Mouse (Mus musculus) CH12.LX (cell line): ENCODE data around the gene Ing1. TPM values are rescaled to one million over a fixed set of nuclear protein-coding genes. Genes with fewer than 3 reads are reported as not detected.

Experiments
- DNase-seq: peaks from one replicate; pipeline ENCODE4 v3.0.0-alpha.2; 2013; ENCODE audit errors: extremely low read depth
- H3K27ac ChIP-seq: 2 replicates; pipeline ENCODE4 v1.5.1; 2012; ENCODE audit warnings: low read depth, mild to moderate bottlenecking, control low read depth, moderate library complexity; ENCODE audit not compliant: insufficient read depth
- H3K27me3 ChIP-seq: replicated peaks from 2 replicates; pipeline ENCODE3; 2012; ENCODE audit warnings: inconsistent platforms
- H3K36me3 ChIP-seq, 2 experiments: replicated peaks in 1 of 2; 2 replicates each; pipeline versions ENCODE3 to v1.6.1; 2012; ENCODE audit warnings: inconsistent platforms in 1 of 2, low read length in 1 of 2, mild to moderate bottlenecking in 1 of 2, mixed read lengths in 1 of 2, moderate library complexity in 1 of 2; ENCODE audit not compliant: control insufficient read depth in 1 of 2, insufficient read depth in 1 of 2
- H3K4me1 ChIP-seq, 2 experiments: 2 replicates each; pipeline ENCODE4 v1.6.1; 2012; ENCODE audit warnings: inconsistent platforms in 1 of 2, moderate library complexity in 1 of 2; ENCODE audit not compliant: insufficient read depth in 2 of 2, control insufficient read depth in 1 of 2
- H3K4me2 ChIP-seq: 2 replicates; pipeline ENCODE4 v1.6.1; 2012; ENCODE audit warnings: low read depth, mild to moderate bottlenecking, control low read depth; ENCODE audit not compliant: poor library complexity, insufficient read depth, severe bottlenecking
- H3K4me3 ChIP-seq, 3 experiments: fragments of 150-350 bp in 1 of 3; sonication (generic) in 1 of 3; replicated peaks in 1 of 3; 2 replicates each; pipeline versions ENCODE3 to v1.5.1; 2011 to 2012; ENCODE audit warnings: low read depth in 2 of 3, low read length in 2 of 3, mild to moderate bottlenecking in 2 of 3, moderate library complexity in 2 of 3, control low read depth in 1 of 3, improper control_type of control experiment in 1 of 3, inconsistent platforms in 1 of 3, mixed read lengths in 1 of 3; ENCODE audit not compliant: poor library complexity in 1 of 3
- H3K79me2 ChIP-seq: replicated peaks from 2 replicates; pipeline ENCODE4 v1.6.1; 2012; ENCODE audit warnings: mild to moderate bottlenecking, moderate library complexity; ENCODE audit not compliant: control insufficient read depth, poor library complexity, insufficient read depth, severe bottlenecking; ENCODE audit errors: extremely low read depth
- H3K9ac ChIP-seq: 2 replicates; pipeline ENCODE4 v1.6.1; 2012; ENCODE audit warnings: low read depth, mild to moderate bottlenecking, control low read depth, moderate library complexity; ENCODE audit not compliant: insufficient read depth
- H3K9me3 ChIP-seq: replicated peaks from 2 replicates; pipeline ENCODE3; 2012; ENCODE audit warnings: low read length, inconsistent platforms, mixed read lengths
- CTCF ChIP-seq, 2 experiments: IDR thresholded peaks in 1 of 2; conservative IDR thresholded peaks in 1 of 2; 2 replicates each; pipeline ENCODE4 v1.5.1; 2011 to 2012; ENCODE audit warnings: low read depth in 2 of 2, low read length in 2 of 2, improper control_type of control experiment in 1 of 2, inconsistent platforms in 1 of 2, mild to moderate bottlenecking in 1 of 2, moderate library complexity in 1 of 2
- E2F4 ChIP-seq: IDR thresholded peaks from 2 replicates; pipeline ENCODE4 v1.6.1; 2011; ENCODE audit warnings: low read depth, low read length, improper control_type of control experiment; ENCODE audit not compliant: insufficient replicate concordance
- EP300 ChIP-seq: IDR thresholded peaks from 2 replicates; pipeline ENCODE4 v1.6.1; 2011; ENCODE audit warnings: low read length, improper control_type of control experiment
- GABPA ChIP-seq: IDR thresholded peaks from 2 replicates; pipeline ENCODE4 v1.6.1; 2012; ENCODE audit warnings: low read depth, low read length, improper control_type of control experiment, inconsistent platforms; ENCODE audit not compliant: insufficient replicate concordance
- IRF4 ChIP-seq: IDR thresholded peaks from 2 replicates; pipeline ENCODE4 v1.6.1; 2014; ENCODE audit warnings: low read depth, mild to moderate bottlenecking, inconsistent platforms, low read length, improper control_type of control experiment
- MAFK ChIP-seq: IDR thresholded peaks from 2 replicates; pipeline ENCODE4 v1.6.1; 2011; ENCODE audit warnings: low read length, improper control_type of control experiment; ENCODE audit not compliant: insufficient replicate concordance
- MYC ChIP-seq: IDR thresholded peaks from 2 replicates; pipeline ENCODE4 v1.6.1; 2011; ENCODE audit warnings: low read depth, mild to moderate bottlenecking, improper control_type of control experiment, low read length
- NELFE ChIP-seq: IDR thresholded peaks from 2 replicates; pipeline ENCODE4 v1.6.1; 2011; ENCODE audit warnings: low read depth, low read length, improper control_type of control experiment
- NRF1 ChIP-seq: IDR thresholded peaks from 2 replicates; pipeline ENCODE4 v1.6.1; 2014; ENCODE audit warnings: low read depth, mild to moderate bottlenecking, inconsistent platforms, low read length, improper control_type of control experiment, moderate library complexity
- POLR2A ChIP-seq: IDR thresholded peaks from 2 replicates; pipeline ENCODE4 v1.6.1; 2011; ENCODE audit warnings: low read depth, mild to moderate bottlenecking, improper control_type of control experiment, low read length
- TBP ChIP-seq: conservative IDR thresholded peaks from 2 replicates; pipeline ENCODE4 v1.6.1; 2011; ENCODE audit warnings: low read depth, low read length, improper control_type of control experiment
- USF2 ChIP-seq: conservative IDR thresholded peaks from 2 replicates; pipeline ENCODE4 v1.6.1; 2011; ENCODE audit warnings: low read depth, low read length, improper control_type of control experiment
- ZNF384 ChIP-seq: IDR thresholded peaks from 2 replicates; pipeline ENCODE4 v1.6.1; 2012; ENCODE audit warnings: low read depth, low read length, improper control_type of control experiment, inconsistent platforms
- dilution Hi-C: fragments of 300-500 bp; cut with MboI; formaldehyde crosslinking; loops from 2 replicates; pipeline ENCODE4 v1.14.3; 2020; ENCODE audit warnings: low sequenced_read_pairs; ENCODE audit not compliant: extremely low pct_unique_long_range_greater_than_20kb, extremely low pct_ligation_motif_present
- in situ Hi-C: fragments of 300-500 bp; cut with MboI; formaldehyde crosslinking; loops from 3 replicates; pipeline ENCODE4 v1.14.3; 2019; ENCODE audit warnings: low sequenced_read_pairs, low pct_ligation_motif_present, low pct_unique_long_range_greater_than_20kb, mixed read lengths
- polyA plus RNA-seq: library from polyadenylated mRNA; unstranded; fragments of >175 nt; gene quantifications from 2 replicates; pipeline ENCODE4 v1.2.1, GENCODE M21; 2012; ENCODE audit warnings: low read depth; ENCODE audit not compliant: insufficient read length
- total RNA-seq, 2 experiments: library from RNA; depleted of rRNA; stranded (reverse); fragments of 300-350 nt in 1 of 2; fragments of >200 nt in 1 of 2; gene quantifications; 2 replicates each; pipeline ENCODE4 v1.2.3; 2012 to 2014

Ing1 gene
- total and polyA plus RNA-seq, 3 experiments: 30.9 to 47.8 (median 33.8) TPM

DNA sequence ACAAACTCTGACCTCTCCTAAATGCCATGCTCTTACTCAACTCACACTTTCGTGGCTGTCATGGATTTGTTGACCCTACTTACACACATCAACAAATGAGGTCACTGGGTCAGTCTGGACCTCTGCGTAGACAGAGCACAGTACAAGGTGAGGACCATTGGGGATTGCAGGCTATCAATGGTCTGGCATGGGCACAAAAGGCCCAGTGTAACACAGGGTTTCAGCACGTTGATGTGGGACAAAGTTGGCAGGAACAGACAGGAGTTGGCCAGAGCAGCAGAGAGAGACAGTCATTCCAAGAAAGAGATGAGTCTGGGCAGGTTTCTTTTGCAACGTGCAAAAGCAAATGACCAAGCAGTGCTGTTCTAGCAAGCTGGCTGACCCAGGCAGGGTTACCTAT lies 24.5 kb upstream of the Ing1 start:
- Histone ChIP-seq H3K9me3 (no peaks in the 10 kb centered on the region), H3K4me1 (peaks cover 0 to 6% of the 10 kb centered on the region in 2 experiments; a peak in 2 of 4 replicates), H3K36me3 (peaks cover 73 to 82% of the 10 kb centered on the region in 2 experiments), H3K9ac (no peak overlapping the region), H3K79me2 (no peaks in the 10 kb centered on the region; the same call in 1 of the 2 replicates), H3K4me2 (no peak overlapping the region), H3K27ac (0 out of 2 replicates have a peak overlapping the region, but pooled peaks have one; percentile 18)
- dilution Hi-C loops (no loop called here), in situ Hi-C loops (no loop called here)
- peak; percentile 51; the same call in 1 of the 2 replicates for TF ChIP-seq IRF4
- TF ChIP-seq NRF1: no peak
- TF ChIP-seq, all 38 proteins: peak for 1
- Histone ChIP-seq H3K4me3 (no peak overlapping the region), H3K27me3 (no peaks in the 10 kb centered on the region)
- DNase-seq: no peak

DNA sequence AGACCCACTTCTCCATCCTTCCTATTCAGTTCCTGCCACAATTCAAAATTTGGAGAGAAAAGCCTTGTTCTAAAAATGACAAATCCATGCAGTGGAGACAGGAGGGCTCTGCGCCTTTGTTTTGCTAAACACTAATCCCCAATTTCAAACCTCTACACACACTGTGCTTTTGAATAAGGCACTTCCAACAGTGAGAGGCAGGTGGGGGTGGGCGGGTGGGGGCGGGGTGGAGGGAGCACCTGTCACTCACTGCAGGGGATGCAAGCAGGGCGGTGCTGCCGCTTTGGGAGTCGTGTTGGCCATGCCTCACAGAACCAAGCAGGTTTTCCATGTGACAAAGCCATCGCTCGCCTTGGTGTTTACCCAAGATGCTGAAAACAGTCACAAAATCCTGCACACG lies 20.9 kb upstream of the Ing1 start:
- H3K4me3 ChIP-seq: no peak overlapping the region
- in situ Hi-C loops (no loop called here), dilution Hi-C loops (no loop called here)
- peaks cover 72 to 87% of the 10 kb centered on the region in 2 experiments for H3K36me3 ChIP-seq
- no peaks in the 10 kb centered on the region for H3K4me1 ChIP-seq
- H3K4me2 ChIP-seq: no peak overlapping the region
- DNase-seq: no peak
- TF ChIP-seq GABPA: no peak
- no peak for TF ChIP-seq EP300
- TF ChIP-seq CTCF (conservative IDR thresholded peaks at IDR 0.05 in 1 of 2, IDR thresholded peaks at IDR 0.05 in 1 of 2; ENCODE audit: low read depth in 2 of 2, low read length in 2 of 2): no peak
- TF ChIP-seq ZNF384: no peak
- TF ChIP-seq NELFE: no peak
- no peak for TF ChIP-seq E2F4
- TF ChIP-seq USF2: no peak
- TF ChIP-seq NRF1: no peak
- no peak for TF ChIP-seq TBP
- no peak for TF ChIP-seq POLR2A
- no peaks in the 10 kb centered on the region for H3K27me3 ChIP-seq
- H3K9ac ChIP-seq: no peak overlapping the region
- H3K79me2 ChIP-seq: no peaks in the 10 kb centered on the region; the same call in 1 of the 2 replicates
- no peaks in the 10 kb centered on the region for H3K9me3 ChIP-seq
- H3K27ac ChIP-seq: no peak overlapping the region

DNA sequence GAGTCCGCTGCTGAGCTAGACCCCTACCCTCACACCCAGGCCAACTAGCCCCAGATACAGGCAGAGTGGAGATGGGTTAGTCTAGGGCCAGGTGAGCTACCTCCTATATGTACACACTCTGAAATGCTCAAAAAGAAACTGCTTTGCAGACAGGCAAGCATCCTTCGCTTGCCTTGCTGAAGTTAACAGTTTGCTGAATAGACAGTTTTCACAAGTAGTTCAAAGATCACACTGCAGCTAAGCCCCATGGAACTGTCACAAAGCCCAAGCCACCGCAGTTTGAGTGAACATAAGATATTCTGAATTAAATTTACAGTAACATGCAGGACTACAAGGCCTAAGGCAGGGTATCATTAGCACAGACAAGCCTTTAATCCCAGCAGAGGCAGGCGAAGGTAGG lies 16.3 kb upstream of the Ing1 start:
- dilution Hi-C loops: no loop called here

More for the DNA sequence above, 16.3 kb upstream of the Ing1 start:
- Histone ChIP-seq H3K9ac (no peak overlapping the region), H3K4me1 (no peaks in the 10 kb centered on the region), H3K9me3 (peaks cover 2% of the 10 kb centered on the region), H3K27me3 (no peaks in the 10 kb centered on the region), H3K79me2 (no peaks in the 10 kb centered on the region; the same call in 1 of the 2 replicates), H3K36me3 (peaks cover 77 to 93% of the 10 kb centered on the region in 2 experiments), H3K27ac (no peak overlapping the region), H3K4me3 (no peak overlapping the region), H3K4me2 (no peak overlapping the region)
- TF ChIP-seq MYC: no peak
- 0 out of 2 replicates have a peak, but pooled peaks have one; percentile 52 for TF ChIP-seq MAFK
- in situ Hi-C loops: no loop called here
- no peak for DNase-seq
